Mouse (Mus musculus) MEL (cell line): ENCODE measurements at regions not wholly inside any gene's neighbourhood (a gene's known extent, or its start where the extent isn't known, plus 50 kb on each side); places are given as distances from the start of the nearest gene placed in this dataset.

Source experiments
- DNase-seq: peaks from one replicate; pipeline ENCODE4 v3.0.0; 2011; ENCODE audit warnings: low read depth, low spot score
- H3K27ac ChIP-seq: 2 replicates; pipeline ENCODE4 v1.5.1; 2012; ENCODE audit warnings: low read depth, mild to moderate bottlenecking, control low read depth, low read length, moderate library complexity; ENCODE audit not compliant: control insufficient read depth
- H3K27me3 ChIP-seq, 2 experiments: fragments of 150-350 bp in 1 of 2; sonication (generic) in 1 of 2; 2 replicates each; pipeline ENCODE4 v1.6.1; 2012; ENCODE audit warnings: low read length in 2 of 2, mild to moderate bottlenecking in 2 of 2, improper control_type of control experiment in 1 of 2, moderate library complexity in 1 of 2; ENCODE audit not compliant: insufficient read depth in 2 of 2, control insufficient read depth in 1 of 2
- H3K36me3 ChIP-seq, 2 experiments: 2 replicates each; pipeline ENCODE4 v1.6.1; 2012 to 2014; ENCODE audit warnings: low read length in 2 of 2, improper control_type of control experiment in 1 of 2, inconsistent platforms in 1 of 2, mild to moderate bottlenecking in 1 of 2; ENCODE audit not compliant: insufficient read depth in 2 of 2, control insufficient read depth in 1 of 2
- H3K4me1 ChIP-seq, 2 experiments: fragments of 150-350 bp in 1 of 2; sonication (generic) in 1 of 2; 2 replicates each; pipeline ENCODE4 v1.6.1; 2012; ENCODE audit warnings: low read length in 2 of 2, improper control_type of control experiment in 1 of 2, mild to moderate bottlenecking in 1 of 2; ENCODE audit not compliant: insufficient read depth in 2 of 2, control insufficient read depth in 1 of 2
- H3K4me3 ChIP-seq, 2 experiments: fragments of 150-350 bp in 1 of 2; sonication (generic) in 1 of 2; 2 replicates each; pipeline ENCODE4 v1.5.1; 2012; ENCODE audit warnings: low read depth in 2 of 2, low read length in 2 of 2, mild to moderate bottlenecking in 2 of 2, moderate library complexity in 2 of 2, control low read depth in 1 of 2, improper control_type of control experiment in 1 of 2; ENCODE audit not compliant: control insufficient read depth in 1 of 2, insufficient read depth in 1 of 2
- H3K79me2 ChIP-seq: 2 replicates; pipeline ENCODE4 v1.6.1; 2012; ENCODE audit warnings: mild to moderate bottlenecking, low read length, moderate library complexity; ENCODE audit not compliant: control insufficient read depth, poor library complexity, insufficient read depth
- H3K9ac ChIP-seq: 2 replicates; pipeline ENCODE4 v1.6.1; 2012; ENCODE audit warnings: low read depth, mild to moderate bottlenecking, control low read depth, low read length, moderate library complexity; ENCODE audit not compliant: control insufficient read depth, poor library complexity, severe bottlenecking
- H3K9me3 ChIP-seq: fragments of 150-350 bp; sonication (generic); replicated peaks from 2 replicates; pipeline ENCODE4 v1.6.1; 2012; ENCODE audit warnings: mild to moderate bottlenecking, low read length, improper control_type of control experiment, moderate library complexity; ENCODE audit not compliant: insufficient read depth
- E2F4 ChIP-seq: IDR thresholded peaks from 2 replicates; pipeline ENCODE4 v1.6.1; 2011; ENCODE audit warnings: low read depth, low read length, improper control_type of control experiment, borderline replicate concordance
- EP300 ChIP-seq, 2 experiments: IDR thresholded peaks; 2 replicates each; pipeline ENCODE4 v1.6.1; 2011; ENCODE audit warnings: improper control_type of control experiment in 2 of 2, low read length in 2 of 2, low read depth in 1 of 2, mild to moderate bottlenecking in 1 of 2
- ETS1 ChIP-seq: IDR thresholded peaks from 2 replicates; pipeline ENCODE4 v1.6.1; 2012; ENCODE audit warnings: low read depth, mild to moderate bottlenecking, inconsistent platforms, low read length, improper control_type of control experiment, moderate library complexity
- GABPA ChIP-seq: IDR thresholded peaks from 2 replicates; pipeline ENCODE4 v1.6.1; 2012; ENCODE audit warnings: low read depth, mild to moderate bottlenecking, inconsistent platforms, low read length, improper control_type of control experiment, moderate library complexity
- HCFC1 ChIP-seq: IDR thresholded peaks from 2 replicates; pipeline ENCODE4 v1.6.1; 2012; ENCODE audit warnings: low read depth, mild to moderate bottlenecking, inconsistent platforms, low read length, improper control_type of control experiment, moderate library complexity
- MAZ ChIP-seq: IDR thresholded peaks from 2 replicates; pipeline ENCODE4 v1.6.1; 2012; ENCODE audit warnings: low read depth, mild to moderate bottlenecking, inconsistent platforms, low read length, improper control_type of control experiment
- MXI1 ChIP-seq: IDR thresholded peaks from 2 replicates; pipeline ENCODE4 v1.6.1; 2011; ENCODE audit warnings: mild to moderate bottlenecking, low read depth, low read length, improper control_type of control experiment
- POLR2AphosphoS5 ChIP-seq: IDR thresholded peaks from 2 replicates; pipeline ENCODE4 v1.6.1; 2012; ENCODE audit warnings: low read depth, borderline replicate concordance, mild to moderate bottlenecking, inconsistent platforms, low read length, moderate library complexity, mixed read lengths
- RCOR1 ChIP-seq: IDR thresholded peaks from 2 replicates; pipeline ENCODE4 v1.6.1; 2012; ENCODE audit warnings: low read depth, mild to moderate bottlenecking, inconsistent platforms, low read length, improper control_type of control experiment
- TAL1 ChIP-seq: IDR thresholded peaks from 2 replicates; pipeline ENCODE4 v1.6.1; 2012; ENCODE audit warnings: mild to moderate bottlenecking, inconsistent platforms, low read length, moderate library complexity, mixed read lengths
- TBP ChIP-seq: IDR thresholded peaks from 2 replicates; pipeline ENCODE4 v1.8.0; 2011; ENCODE audit warnings: low read depth, low read length, improper control_type of control experiment
- USF1 ChIP-seq: IDR thresholded peaks from 2 replicates; pipeline ENCODE4 v1.6.1; 2014; ENCODE audit warnings: low read depth, mild to moderate bottlenecking, inconsistent platforms, low read length, improper control_type of control experiment, moderate library complexity
- ZMIZ1 ChIP-seq: IDR thresholded peaks from 2 replicates; pipeline ENCODE4 v1.6.1; 2012; ENCODE audit warnings: low read depth, mild to moderate bottlenecking, inconsistent platforms, low read length, improper control_type of control experiment, moderate library complexity

DNA sequence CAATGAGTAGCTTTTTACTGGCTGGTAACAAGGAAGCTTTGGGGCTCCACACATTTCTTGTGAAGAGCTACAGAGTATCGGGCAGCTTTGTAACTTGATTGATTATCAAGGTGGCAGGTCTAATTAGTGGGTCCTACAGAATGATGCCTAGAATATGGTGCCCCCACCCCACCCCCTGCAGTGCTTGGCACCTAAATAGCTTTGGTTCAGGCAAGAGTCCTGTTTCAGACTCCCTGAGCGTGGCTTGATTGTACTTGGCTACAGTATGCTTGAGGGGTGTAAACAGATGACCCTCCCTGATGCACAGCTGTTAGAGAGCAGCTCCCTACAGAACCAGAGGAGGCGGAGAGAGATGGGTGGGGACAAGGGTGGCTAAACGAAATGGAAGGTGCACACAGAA, 145.7 kb upstream of the Npvf start:
- TF ChIP-seq ETS1 (no peak), TAL1 (no peak), MAZ (no peak), ZMIZ1 (no peak), GABPA (no peak), TBP (no peak), POLR2AphosphoS5 (no peak), E2F4 (no peak), EP300 (IDR thresholded peaks at IDR 0.05; ENCODE audit: low read depth in 1 of 2, low read length in 2 of 2) (no peak)
- TF ChIP-seq, all 39 proteins: peak for 0
- H3K27ac ChIP-seq: no peak overlapping the region
- H3K9ac ChIP-seq: no peak overlapping the region
- H3K4me3 ChIP-seq: no peak overlapping the region
- H3K27me3 ChIP-seq: no peaks in the 10 kb centered on the region
- H3K4me1 ChIP-seq: no peaks in the 10 kb centered on the region
- no peak for DNase-seq
- no peaks in the 10 kb centered on the region for H3K36me3 ChIP-seq
- H3K79me2 ChIP-seq: no peaks in the 10 kb centered on the region
- H3K9me3 ChIP-seq: no peaks in the 10 kb centered on the region

DNA sequence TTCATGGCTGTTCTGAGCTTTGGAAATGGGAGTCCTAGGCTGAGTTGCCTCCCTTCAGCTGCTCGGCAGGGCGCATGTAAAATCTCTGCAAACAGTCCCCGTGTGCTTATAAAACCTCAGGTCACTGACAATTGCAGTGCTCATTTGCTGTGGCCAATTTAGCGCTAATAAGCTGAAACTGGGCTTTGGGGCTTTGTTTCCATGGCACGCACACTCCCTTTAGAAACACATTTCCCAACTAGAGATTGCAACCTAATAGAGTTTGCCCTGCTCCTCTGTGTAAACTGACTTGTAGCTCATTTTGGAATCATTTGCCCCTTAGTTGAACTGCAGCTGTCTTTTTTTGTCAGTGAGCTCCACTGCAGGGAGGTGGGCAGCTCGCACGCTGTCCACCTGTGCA, 148.7 kb upstream of the Npvf start:
- H3K27me3 ChIP-seq: no peaks in the 10 kb centered on the region
- H3K4me3 ChIP-seq: no peak overlapping the region
- H3K9ac ChIP-seq: no peak overlapping the region
- no peaks in the 10 kb centered on the region for H3K79me2 ChIP-seq
- no peak overlapping the region for H3K27ac ChIP-seq
- TF ChIP-seq USF1 (no peak), MXI1 (no peak), GABPA (no peak), HCFC1 (no peak)
- DNase-seq: no peak
- no peaks in the 10 kb centered on the region for H3K9me3 ChIP-seq
- H3K36me3 ChIP-seq: no peaks in the 10 kb centered on the region
- no peaks in the 10 kb centered on the region for H3K4me1 ChIP-seq

DNA sequence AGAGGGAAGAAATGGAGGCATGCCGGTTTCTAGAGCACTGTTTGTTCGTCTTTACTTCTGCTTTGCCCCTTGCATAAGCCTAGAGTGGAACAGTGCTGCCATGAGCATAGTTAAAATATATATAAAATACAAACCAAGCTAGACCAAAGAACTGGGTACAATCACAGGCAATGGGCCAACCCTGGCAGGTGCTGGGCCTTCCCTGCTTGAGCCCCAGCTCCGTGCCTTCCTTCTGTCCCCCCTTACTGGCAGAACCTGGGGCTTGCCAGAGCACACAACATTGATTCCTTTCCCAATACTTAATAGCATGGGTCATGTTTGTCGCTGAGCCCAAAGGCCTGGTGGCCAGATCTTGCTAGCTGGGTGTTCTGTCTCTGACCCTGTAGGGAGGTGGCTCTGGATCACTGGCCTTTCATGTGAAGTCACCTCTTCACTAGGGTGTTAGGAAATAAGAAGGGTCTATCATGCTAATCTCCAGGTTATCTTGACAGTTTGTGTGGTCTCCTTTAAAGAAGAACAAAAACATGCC, 150.3 kb upstream of the Npvf start:
- Histone ChIP-seq H3K9me3 (no peaks in the 10 kb centered on the region), H3K4me1 (no peaks in the 10 kb centered on the region), H3K9ac (no peak overlapping the region), H3K36me3 (no peaks in the 10 kb centered on the region), H3K27me3 (no peaks in the 10 kb centered on the region), H3K4me3 (no peak overlapping the region), H3K27ac (no peak overlapping the region), H3K79me2 (no peaks in the 10 kb centered on the region)
- no peak for TF ChIP-seq RCOR1
- no peak for DNase-seq
